Mouse (Mus musculus): ENCODE measurements around the gene Ptpn4.

DNA sequence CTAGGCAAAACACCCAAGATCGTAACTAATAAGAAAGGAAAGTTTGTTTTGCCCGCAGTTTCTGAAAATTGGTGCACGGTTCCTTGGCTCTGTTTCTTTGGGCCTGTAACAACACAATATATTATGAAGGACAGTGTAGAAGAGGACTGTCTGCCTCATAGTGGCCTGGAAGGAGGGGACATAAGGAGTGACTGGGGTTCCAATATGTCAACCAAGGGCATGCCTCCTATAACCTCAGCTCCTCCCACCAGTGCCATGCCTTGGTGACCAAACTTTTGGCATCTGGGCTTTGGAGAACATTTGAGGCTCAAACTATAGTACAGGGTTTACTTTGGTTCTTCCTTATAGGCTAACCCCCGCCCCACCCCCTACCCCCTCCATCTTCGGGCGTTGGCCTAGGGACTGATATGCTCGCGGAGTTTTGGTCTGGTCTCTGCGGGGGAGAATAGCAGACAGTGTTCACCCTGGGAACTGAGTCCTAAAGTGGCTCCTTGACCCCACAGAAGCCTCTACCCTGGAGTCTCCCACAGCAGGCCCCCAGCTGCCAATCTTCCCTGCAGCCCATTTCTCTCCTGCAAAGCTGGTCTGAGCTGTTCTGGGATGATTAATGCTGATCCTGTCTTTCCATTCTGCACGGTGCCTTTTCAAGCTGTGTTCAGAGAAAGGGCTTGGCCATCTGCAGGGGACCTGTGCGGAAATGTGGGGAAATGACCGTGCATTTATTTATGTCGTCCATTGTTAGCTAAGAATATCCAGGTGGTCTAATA, 31.2 kb upstream of the Ptpn4 start:
- TF ChIP-seq CTCF (IDR thresholded peaks at IDR 0.05; ENCODE audit: control insufficient read depth, insufficient read depth, insufficient replicate concordance, low read depth, low read length) (no peak), POLR2A (IDR thresholded peaks at IDR 0.05; ENCODE audit: control insufficient read depth, low read depth, low read length) (no peak)
